Mouse (Mus musculus): ENCODE data around the gene Cblb. TPM values are rescaled to one million over a fixed set of nuclear protein-coding genes. Genes with fewer than 3 reads are reported as not detected.

The Cblb gene
- total RNA-seq, 2 experiments from 2014 or later, result 16.2 to 19.4 TPM

- DNase-seq, result no peak
Observed at GRCm38 (mm10) chr16:52200107-52200506, 169.1 kb downstream of the Cblb start.

DNA sequence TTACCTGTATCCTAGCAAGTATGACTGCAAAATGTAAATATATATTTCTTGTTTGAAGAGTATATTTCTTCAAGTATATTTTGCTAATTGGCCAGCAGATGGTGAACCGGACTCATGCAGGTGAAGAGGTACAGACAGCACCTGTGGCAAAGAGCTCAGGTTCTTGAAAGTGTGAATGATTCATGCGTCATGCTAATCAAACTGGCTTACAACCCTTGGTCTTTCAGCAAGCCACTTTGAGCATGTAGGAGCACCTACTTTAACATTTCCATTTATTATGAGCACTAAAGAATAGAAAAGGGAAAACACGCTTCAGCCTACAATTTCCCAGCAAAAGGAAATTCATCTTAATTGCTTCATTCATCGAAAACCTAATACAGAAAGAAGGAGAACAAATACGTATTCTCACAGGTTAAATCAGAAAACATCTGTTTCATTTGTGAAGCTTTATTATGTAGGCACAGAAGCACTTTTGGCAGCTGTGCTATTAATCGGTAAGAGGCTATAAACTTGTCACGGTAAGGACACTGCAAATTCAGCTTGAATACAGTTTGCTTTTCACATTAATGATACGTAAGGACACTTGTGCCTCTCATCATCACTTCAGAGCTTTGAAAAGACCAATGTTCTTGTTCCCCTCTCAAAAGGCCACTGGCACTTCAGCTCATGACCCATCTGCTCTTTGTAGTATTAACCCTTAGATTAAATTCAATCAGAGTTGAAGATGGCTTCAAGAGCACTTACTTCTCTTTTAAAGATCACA lies 180.0 kb downstream of the Cblb start:
- DNase-seq, result no peak

DNA sequence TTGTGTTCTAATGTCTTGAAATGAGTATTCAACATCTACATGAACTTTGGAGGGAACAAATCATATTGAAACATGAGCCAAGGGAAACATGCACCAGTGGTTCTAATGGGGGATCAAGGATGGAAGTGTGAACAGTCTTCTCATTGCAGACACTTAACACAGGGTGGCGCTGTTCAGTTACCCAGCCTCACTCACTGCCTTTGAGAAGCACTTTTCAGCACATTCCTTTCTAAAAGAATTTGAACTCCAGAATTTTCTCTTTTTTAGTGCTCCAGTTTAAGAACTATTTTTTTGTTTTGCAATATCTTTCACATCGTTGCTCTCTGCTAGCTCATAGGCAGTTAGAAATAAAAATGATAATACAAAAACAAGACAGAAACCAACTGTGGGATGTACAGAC lies 188.0 kb downstream of the Cblb start:
- DNase-seq, result no peak

DNA sequence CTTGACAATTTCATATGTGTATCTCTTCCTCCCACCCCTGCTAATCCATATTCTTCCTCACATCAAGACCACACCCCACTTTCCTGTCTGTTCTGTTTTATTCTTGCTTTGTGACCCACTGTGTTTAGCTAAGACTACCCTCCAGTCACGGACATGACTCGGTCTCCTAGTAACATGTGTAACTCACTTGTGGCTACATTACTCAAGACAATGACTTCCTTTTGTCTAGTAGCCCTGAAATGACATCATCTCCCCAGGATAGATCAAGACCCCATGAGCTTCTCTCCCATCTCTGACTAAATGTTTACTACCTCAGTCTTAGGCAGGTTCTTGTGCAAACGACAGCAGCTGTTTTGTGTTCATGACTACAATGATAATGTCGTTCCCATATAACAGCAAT lies 191.9 kb downstream of the Cblb start:
- DNase-seq, result no peak

DNA sequence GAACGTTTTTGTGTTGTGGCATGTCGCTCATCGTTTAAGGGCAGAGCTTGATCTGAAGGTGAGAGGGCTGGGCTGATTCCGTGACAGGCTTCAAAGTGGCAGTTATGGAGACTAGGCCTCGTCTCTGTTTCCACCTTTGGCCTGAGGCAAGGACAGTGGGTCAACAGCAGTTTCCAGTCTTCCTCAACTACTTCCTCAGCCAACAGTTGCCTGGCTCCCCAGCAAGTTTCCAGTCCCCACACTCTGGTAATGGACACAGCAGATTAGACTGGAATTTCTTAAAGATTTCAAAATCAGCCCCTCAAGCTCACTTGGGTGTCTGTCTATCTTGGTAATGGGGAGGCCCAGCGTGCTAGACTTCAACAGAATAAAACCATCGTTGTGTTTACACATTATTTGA lies 198.4 kb downstream of the Cblb start:
- no peak for DNase-seq

DNA sequence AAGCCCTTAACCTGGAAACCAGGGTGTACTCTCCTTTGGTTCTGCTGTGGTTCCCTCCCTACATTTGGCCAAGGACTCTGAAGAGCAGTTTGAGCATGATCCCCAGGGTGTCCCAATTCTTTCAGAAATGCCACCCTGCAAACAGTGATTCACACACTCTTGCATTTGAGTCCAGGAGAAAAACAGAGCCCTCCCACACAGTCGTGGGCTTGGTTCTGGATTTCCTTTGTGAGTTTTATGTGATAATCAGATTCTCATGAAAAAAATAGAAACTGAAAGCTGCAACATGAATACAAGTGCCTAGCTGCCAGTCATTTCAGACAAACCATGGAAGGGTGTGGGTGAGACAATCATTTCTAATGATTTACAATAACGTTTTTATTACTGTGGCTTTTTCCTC lies 198.9 kb downstream of the Cblb start:
- no peak for DNase-seq

DNA sequence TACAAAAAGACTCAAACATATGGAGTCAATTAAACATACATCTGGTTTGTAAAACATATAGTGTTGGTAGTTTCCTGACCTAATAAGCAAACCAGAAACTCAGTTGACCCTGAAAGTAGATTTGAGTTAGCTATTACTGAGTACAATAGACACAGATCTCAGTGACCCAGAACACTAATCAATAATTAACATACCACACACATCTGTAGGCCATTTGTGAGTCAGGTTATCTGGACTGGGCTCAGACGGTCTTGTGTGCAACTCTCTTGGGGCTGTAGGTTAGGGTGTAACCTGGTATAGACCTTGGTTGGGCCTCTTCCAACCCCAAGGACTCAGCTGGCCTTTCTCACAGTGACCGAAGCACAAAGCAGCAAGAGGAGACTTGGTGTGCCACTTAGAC lies 211.1 kb downstream of the Cblb start:
- DNase-seq, result no peak

GRCm38 (mm10) chr16:52243421-52243973 lies 212.5 kb downstream of the Cblb start:
- no peak for DNase-seq

DNA sequence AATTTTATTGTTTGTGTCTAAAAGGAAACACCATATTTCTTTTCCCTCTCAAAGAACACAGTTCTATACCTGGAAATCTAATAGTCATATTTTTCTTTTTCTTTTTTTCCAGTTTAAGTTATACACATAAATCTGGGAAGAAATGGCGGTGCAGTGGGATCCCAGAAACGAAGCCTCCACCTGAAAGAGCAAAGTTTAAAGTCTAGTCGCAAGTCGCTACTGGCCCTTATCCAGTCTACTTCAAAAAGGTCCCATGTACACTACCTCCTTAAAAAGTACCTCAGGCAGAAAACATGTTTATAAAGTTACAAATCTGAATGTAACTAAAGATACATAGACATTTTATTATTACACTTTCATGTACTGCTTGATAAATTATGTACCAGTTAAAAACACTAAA lies 219.2 kb downstream of the Cblb start:
- no peak for DNase-seq

DNA sequence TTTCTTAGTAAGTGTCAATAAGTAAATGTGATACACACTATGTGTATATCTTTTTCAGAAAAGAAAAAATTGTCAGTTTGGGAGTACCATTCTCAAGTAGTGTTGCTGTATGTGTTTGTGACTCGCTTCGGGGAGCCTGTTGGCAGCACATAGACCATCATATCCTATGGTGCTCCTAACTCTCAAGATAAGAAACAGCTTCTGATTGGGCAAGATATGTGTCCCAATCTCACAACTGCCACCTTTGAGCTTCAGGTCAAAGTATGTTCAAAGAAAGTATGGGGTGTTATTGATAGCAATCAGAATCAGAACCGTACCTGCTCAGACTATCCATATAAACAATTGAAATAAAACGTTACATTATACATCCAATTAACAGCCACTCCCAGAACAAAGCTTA lies 219.9 kb downstream of the Cblb start:
- no peak for DNase-seq

Measured in gastrocnemius, postnatal 10 days (tissue).